Mouse (Mus musculus) natural killer cell, adult 2 months (primary cell): ENCODE measurements around the gene Olfr297.

Source experiments
- DNase-seq, 2 experiments: peaks; one replicate each; pipeline ENCODE4 v3.0.0; 2022; ENCODE audit warnings: low spot score in 2 of 2

Olfr297 gene

DNA sequence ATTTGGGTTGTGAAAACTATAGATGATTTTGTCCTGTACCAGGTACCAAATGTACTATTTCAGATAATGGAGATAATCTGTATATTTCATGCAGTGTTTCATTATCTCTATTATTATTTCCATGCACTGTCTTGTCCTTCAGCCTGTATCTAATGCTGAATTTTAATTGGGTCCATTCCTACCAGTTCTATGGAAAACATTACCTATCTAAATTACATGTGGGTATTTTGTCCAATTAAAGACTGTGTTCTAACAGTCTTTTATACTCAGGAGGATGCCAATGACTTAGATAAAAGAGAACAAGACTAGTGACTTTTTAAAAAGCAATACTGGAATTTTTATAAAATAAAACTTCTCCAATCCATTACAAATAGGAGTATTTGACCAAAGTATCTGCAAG, at the start of gene Olfr297:
Gene Olfr297 (plus strand): TSS at position 301 of the 400 bp plus-strand sequence.
- DNase-seq: no peak

DNA sequence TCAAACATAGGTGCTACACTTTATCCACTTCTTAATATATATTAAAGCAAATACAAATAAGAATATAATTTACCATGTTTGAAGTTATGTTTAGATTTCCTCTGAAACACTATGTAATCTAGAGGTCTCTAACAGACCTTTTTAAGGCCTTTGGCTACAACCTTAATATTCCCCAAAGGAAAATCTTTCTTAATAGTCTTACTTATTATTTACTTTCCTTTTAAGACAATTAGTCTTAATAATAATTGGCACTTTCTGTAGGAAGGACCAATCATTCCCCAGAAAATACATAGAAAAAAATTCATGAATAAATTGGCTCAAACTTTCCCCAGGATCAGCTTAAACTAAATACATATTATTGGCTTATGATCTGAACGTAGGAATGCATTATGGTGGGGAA, 27.4 kb upstream of the Olfr297 start, which contains the start of gene Olfr298:
Gene Olfr298 (minus strand): TSS at position 101 of the 400 bp plus-strand sequence.
- DNase-seq: no peak
